Mouse (Mus musculus) T-cell, adult 2 months (primary cell): ENCODE data around the gene Mapk13.
"Not testable (repeated sequence)": the region's sequence is repeated elsewhere in the genome, so short reads cannot be mapped to it uniquely, and the experiment has no call there.

Source experiments
- DNase-seq: peaks from one replicate; pipeline ENCODE4 v3.0.0; 2022; ENCODE audit warnings: low spot score

Gene Mapk13

DNA sequence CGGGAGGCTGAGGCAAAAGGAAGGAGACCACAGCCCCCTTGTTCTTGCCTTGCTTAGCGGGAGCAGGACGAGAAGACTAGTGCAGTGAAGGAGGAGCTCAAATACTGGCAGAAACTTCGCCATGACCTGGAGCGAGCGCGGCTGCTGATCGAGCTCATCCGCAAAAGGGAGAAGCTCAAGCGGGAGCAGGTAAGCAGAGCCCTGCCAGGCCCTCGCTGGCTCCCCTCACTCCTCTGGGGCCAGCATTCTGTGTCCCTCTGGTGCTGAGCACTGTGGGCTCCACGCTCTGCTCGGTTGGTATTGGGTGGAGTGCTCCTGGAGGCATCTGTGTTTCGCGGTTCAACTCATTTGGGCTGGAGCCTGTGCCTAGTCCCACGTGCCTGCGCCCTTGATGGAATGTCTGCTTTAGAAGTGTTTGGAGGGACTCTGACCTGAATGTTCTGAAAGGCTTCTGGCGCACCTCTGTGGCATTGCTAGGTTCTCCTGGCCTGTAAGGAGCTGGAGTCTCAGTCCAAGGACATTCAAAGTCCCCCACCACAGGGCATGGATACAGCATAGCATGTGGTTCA lies 45.5 kb downstream of the Mapk13 start:
- no peak for DNase-seq

DNA sequence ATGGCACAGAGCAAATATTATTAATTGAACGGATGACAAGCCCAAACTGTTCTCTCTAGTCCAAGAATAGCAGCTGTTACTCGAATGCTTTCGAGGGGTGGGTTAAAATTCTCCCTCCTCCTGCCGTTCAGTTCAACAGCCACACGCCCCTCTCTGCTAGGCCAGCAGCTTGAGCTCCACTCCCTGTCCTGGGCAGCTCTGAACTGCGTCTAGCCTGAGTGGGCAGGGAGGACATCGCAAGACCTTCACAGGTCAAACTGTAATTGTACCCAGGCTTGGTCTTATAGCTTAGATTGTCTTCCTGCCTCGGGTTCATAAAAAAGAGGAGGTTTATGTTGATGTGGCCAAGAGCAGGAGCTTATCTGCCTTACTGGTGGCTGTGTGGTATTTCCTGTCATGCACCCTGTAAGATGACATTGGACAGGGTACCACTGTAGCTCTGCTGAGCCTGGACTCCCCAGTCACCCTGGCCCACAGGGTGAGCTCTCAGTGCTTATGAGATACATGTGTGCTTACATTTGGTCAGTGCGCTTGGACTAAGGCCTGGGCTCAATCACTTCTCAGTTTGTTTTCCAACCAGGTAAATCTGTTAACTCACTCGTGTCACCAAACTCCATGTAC lies 46.4 kb downstream of the Mapk13 start:
- no peak for DNase-seq

DNA sequence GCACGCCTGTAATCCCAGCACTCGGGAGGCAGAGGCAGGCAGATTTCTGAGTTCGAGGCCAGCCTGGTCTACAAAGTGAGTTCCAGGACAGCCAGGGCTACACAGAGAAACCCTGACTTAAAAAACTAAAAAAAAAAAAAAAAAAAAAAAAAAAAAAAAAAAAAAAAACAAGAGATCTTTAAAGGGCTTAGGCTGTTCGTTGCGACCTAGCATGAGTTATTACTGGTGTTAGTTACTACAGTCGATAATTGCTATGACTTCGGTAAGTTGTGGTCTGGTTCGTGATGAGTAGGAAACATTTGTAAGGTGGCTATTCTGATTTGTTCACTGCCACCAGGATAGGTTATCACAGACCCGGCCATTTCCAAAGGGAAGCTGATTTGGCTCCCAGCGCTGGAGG lies 47.2 kb downstream of the Mapk13 start:
- not testable (repeated sequence) for DNase-seq

DNA sequence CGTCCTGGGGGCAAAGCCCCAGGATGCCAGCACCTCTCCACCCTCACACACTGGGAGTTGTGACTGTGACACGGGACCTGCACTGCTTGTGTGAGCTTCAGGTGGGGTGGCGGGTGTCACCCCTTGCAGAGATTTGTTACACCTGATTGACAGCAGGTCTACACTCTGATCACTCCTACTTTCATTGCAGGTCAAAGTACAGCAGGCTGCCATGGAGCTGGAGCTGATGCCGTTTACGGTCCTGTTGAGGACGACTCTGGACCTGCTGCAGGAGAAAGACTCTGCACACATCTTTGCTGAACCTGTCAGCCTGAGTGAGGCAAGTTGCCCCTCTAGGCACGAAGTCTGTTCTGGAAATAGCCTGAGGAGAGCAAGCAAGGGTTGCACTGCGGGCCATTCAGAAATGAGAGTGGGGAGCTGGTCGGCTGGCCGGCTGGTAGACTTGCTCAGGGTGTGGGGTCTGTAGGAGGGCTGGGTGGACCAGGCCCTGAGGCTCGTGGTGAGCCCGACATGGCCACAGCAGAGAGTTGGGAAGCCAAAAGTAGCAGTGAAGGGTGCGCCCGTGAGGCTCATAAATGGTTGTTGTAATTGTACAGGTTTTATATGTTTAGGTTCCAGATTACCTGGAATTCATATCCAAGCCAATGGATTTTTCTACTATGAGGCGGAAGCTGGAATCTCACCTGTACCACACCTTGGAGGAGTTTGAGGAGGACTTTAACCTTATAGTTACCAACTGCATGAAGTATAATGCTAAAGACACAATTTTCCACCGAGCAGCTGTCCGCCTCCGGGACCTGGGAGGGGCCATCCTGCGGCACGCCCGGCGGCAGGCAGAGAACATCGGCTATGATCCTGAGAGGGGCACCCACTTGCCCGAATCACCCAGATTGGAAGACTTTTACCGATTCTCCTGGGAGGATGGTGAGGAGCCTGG lies 48.0 kb downstream of the Mapk13 start:
- no peak for DNase-seq

DNA sequence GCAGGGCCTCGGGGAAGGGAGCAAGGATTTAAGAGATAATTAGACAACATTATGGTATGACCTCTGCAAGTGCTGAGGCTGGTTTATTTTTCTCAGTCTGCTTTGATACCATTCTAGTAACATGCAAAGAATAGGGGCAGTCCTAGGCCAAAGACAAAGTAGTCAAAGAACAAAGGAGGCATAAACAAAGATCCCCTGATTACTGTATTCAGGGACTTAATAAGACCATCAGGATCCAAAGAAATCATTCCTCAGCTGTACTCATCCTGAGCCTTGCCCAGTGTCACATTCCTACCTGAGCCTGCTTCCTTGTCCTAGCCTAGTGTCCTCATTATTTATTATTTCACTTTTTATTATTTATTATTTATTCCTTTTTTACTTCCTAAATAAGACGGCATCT lies 51.1 kb downstream of the Mapk13 start:
- DNase-seq = no peak

DNA sequence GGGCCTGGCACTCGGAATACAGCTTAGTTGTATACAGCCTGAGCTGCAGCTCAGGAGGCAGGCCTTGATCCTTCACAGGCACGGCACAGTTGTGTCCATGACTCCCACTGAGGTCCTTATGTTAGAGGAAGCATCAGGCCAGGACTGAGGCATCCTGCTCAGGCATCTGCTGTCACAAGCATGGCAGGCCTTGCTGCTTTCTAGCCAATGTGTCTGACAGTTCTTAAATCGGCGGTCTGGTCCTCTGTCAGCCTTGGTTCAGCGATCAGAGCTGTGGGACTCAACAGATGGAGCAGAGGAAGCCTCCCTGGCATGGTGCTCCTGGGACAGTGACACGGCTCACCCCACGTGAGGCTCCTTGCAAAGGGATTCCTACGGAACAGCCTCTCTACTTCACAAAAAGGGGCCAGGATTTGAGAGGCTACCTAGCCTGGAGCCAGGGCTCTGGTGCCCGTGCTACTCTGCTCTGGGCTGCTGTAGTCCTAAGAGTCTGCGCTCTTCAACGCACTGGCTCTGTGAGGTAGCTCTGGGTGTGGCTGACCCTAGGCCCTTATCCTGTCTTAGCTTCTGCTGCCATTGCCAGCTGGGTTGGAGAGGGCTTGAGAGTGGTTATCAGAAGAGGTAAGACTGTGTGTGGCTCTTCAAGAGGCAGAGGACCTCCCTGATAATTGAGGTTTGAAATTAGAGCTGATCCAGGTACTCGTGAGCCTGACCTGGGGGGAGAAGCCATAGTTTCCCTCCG lies 54.1 kb downstream of the Mapk13 start:
- DNase-seq = no peak

DNA sequence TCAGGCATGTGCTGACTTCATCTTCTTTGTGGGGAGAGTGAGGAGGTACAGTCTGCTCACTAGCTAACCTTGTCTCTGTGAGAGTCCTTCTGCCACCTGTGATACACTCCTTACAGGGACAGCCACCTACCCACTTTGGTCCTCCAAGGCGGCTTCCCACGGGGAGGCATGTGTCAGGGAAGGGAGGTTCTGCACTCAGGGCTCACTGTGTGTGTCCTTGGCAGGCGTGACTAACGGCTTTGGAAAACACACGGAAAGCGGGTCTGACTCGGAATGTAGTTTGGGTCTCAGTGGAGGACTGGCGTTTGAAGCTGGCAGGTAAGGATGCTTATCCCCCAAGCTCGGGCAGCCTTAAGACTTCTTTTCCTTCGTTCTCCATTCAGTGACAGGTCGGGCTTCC lies 54.7 kb downstream of the Mapk13 start:
- no peak for DNase-seq

DNA sequence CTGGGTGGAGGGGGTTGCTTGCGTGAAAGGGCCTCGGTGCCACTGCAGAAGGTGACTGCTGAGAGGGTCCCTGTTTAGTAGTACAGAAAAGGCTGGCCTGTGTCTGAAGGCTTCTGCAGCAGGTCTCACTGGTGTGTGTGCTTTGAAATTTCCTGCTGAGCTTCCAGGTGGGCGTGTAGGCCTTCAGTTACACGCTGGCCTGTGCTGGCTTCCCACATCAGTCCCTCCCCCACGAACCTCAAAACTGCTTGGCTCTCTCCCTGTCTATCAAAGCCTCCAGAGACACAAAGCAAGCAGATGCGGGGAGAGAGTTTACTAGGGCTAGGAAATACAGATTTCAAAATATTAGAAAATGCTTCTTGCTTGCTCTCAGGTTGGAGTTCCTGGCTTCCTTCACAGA lies 55.8 kb downstream of the Mapk13 start:
- DNase-seq = no peak

DNA sequence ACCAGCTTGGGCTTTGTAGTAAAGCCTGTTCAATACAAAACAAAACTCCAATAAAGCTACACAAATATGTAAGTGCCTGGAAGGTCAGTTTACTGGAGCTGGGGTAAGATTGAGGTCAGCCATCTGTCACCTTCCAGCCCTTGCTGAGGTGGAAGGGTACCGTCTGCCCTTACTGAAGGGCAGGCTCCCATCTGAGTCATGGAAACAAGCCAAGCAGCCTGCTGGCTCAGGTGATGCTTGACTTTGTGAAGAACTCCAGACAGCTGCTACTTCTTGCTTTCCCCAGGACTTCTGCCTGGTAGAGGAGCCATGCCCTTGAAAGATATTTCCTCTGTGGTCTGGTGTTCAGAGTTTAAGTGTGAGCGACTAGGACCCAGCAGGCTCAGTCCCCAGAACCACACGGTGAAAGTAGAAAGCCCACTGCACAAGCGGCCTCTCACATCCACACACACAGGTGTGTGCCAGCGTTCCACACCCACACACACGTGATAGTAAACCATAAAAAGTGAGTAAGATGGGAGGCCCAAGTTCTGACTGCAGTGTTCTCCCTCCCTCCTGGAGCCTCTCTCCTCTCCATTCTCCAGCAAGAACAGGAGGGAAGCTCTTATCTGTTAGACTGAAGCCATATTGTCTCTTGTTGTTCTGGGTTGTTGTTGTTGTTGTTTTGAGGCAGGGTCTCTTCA lies 56.4 kb downstream of the Mapk13 start:
- no peak for DNase-seq

DNA sequence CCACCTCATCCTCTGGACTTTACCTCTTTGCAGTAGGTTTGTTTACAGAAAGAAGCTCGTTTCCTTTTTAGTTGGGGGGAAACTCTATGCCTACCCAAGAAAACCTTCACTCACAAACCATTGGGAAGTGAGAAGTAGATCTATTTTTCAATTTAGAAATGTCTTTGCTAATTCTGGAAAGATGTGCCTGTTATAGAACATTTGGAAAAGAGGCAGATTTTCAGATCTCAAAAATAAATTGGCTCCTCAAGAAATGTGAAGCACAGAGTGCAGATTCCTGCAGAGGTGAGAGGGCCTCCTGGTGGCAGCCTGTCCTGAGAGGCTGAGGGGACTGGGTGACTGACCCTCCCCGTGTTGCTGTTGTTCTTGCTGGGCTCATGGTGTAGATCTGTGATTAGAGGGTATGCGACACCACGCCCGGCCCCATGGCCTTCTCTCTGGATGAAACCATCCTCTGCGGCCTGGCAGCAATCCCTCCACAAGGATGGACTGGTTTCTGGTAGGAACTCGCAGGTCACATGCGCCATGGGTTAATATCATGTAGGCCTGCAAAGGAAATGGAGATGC lies 58.7 kb downstream of the Mapk13 start:
- DNase-seq = no peak

DNA sequence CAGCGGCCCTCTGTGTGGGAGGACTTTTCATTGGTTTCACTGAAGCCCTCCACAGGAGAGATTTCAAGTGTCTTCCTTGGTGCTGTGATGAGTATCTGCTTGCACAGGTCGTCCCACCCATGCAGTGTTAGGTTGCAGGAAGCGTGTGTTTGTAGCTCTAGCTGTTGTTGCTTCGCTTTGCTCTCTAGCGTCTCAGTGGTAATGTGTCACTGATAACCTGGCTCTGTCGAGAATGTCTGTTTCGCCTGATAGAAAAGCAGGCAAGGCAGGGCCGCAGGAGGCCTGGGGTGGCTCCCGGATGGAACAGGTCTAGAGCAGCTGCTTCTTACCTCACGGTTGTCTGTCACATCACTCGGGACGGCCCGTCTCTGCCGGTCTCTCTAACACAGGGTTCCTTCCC lies 60.0 kb downstream of the Mapk13 start:
- no peak for DNase-seq
